Mouse (Mus musculus): ENCODE measurements around the gene Ccdc188. TPM values are rescaled to one million over a fixed set of nuclear protein-coding genes. Genes with fewer than 3 reads are reported as not detected.

Ccdc188 gene
- polyA plus RNA-seq, 1 experiment, result not detected

- TF ChIP-seq POLR2A (IDR thresholded peaks at IDR 0.05; ENCODE audit: extremely low read depth, insufficient read depth, low read length) (no peak), CTCF (IDR thresholded peaks at IDR 0.05; ENCODE audit: extremely low read depth, insufficient read depth, low read length) (no peak)
- H3K4me1 ChIP-seq (ENCODE audit: control insufficient read depth, insufficient read depth, low read length), result peaks cover 9% of the 10 kb centered on the region
- H3K4me3 ChIP-seq (ENCODE audit: insufficient read depth, low read length), result no peak overlapping the region
- no peak overlapping the region for H3K27ac ChIP-seq (ENCODE audit: insufficient read depth, low read length)
Measured at GRCm38 (mm10) chr16:18198365-18199098, 19.1 kb upstream of the Ccdc188 start.

GRCm38 (mm10) chr16:18200062-18200461 is 17.6 kb upstream of the Ccdc188 start:
- Histone ChIP-seq H3K27ac (ENCODE audit: insufficient read depth, low read length) (no peak overlapping the region), H3K4me1 (ENCODE audit: control insufficient read depth, insufficient read depth, low read length) (peaks cover 3% of the 10 kb centered on the region), H3K4me3 (ENCODE audit: insufficient read depth, low read length) (no peak overlapping the region)
- TF ChIP-seq POLR2A (IDR thresholded peaks at IDR 0.05; ENCODE audit: extremely low read depth, insufficient read depth, low read length), result no peak
- no peak for TF ChIP-seq CTCF (IDR thresholded peaks at IDR 0.05; ENCODE audit: extremely low read depth, insufficient read depth, low read length)

GRCm38 (mm10) chr16:18201620-18202019 is 16.1 kb upstream of the Ccdc188 start:
- H3K4me1 ChIP-seq (ENCODE audit: control insufficient read depth, insufficient read depth, low read length), result 0 out of 2 replicates have a peak, but pooled peaks cover 1% of the 10 kb centered on the region
- no peak for TF ChIP-seq POLR2A (IDR thresholded peaks at IDR 0.05; ENCODE audit: extremely low read depth, insufficient read depth, low read length)
- no peak overlapping the region for H3K27ac ChIP-seq (ENCODE audit: insufficient read depth, low read length)
- no peak overlapping the region for H3K4me3 ChIP-seq (ENCODE audit: insufficient read depth, low read length)

- TF ChIP-seq CTCF (IDR thresholded peaks at IDR 0.05; ENCODE audit: extremely low read depth, insufficient read depth, low read length), result no peak
- TF ChIP-seq POLR2A (IDR thresholded peaks at IDR 0.05; ENCODE audit: extremely low read depth, insufficient read depth, low read length), result no peak
- no peak overlapping the region for H3K4me3 ChIP-seq (ENCODE audit: insufficient read depth, low read length)
- H3K27ac ChIP-seq (ENCODE audit: insufficient read depth, low read length), result no peak overlapping the region
- 0 out of 2 replicates have a peak, but pooled peaks cover 1% of the 10 kb centered on the region for H3K4me1 ChIP-seq (ENCODE audit: control insufficient read depth, insufficient read depth, low read length)
Measured at GRCm38 (mm10) chr16:18202061-18202460, 15.6 kb upstream of the Ccdc188 start.

- no peak overlapping the region for H3K4me3 ChIP-seq (ENCODE audit: insufficient read depth, low read length)
- no peak overlapping the region for H3K27ac ChIP-seq (ENCODE audit: insufficient read depth, low read length)
- TF ChIP-seq POLR2A (IDR thresholded peaks at IDR 0.05; ENCODE audit: extremely low read depth, insufficient read depth, low read length) (no peak), CTCF (IDR thresholded peaks at IDR 0.05; ENCODE audit: extremely low read depth, insufficient read depth, low read length) (no peak)
- H3K4me1 ChIP-seq (ENCODE audit: control insufficient read depth, insufficient read depth, low read length), result no peaks in the 10 kb centered on the region
Measured at GRCm38 (mm10) chr16:18203430-18204091, 14.1 kb upstream of the Ccdc188 start.

- H3K27ac ChIP-seq (ENCODE audit: insufficient read depth, low read length), result no peak overlapping the region
Measured at GRCm38 (mm10) chr16:18210701-18211416, 6.8 kb upstream of the Ccdc188 start.

GRCm38 (mm10) chr16:18211417-18212171 is 6.1 kb upstream of the Ccdc188 start:
- Histone ChIP-seq H3K4me1 (ENCODE audit: control insufficient read depth, insufficient read depth, low read length) (peaks cover 5% of the 10 kb centered on the region), H3K27ac (ENCODE audit: insufficient read depth, low read length) (no peak overlapping the region)
- peak; percentile 98 for TF ChIP-seq CTCF (IDR thresholded peaks at IDR 0.05; ENCODE audit: extremely low read depth, insufficient read depth, low read length)
- TF ChIP-seq POLR2A (IDR thresholded peaks at IDR 0.05; ENCODE audit: extremely low read depth, insufficient read depth, low read length), result no peak

More at GRCm38 (mm10) chr16:18210701-18211416, 6.8 kb upstream of the Ccdc188 start:
- no peak for TF ChIP-seq POLR2A (IDR thresholded peaks at IDR 0.05; ENCODE audit: extremely low read depth, insufficient read depth, low read length)
- TF ChIP-seq CTCF (IDR thresholded peaks at IDR 0.05; ENCODE audit: extremely low read depth, insufficient read depth, low read length), result peak; percentile 93
- Histone ChIP-seq H3K4me3 (ENCODE audit: insufficient read depth, low read length) (no peak overlapping the region), H3K4me1 (ENCODE audit: control insufficient read depth, insufficient read depth, low read length) (peaks cover 5% of the 10 kb centered on the region)

GRCm38 (mm10) chr16:18213689-18214088 is 4.0 kb upstream of the Ccdc188 start:
- TF ChIP-seq CTCF (IDR thresholded peaks at IDR 0.05; ENCODE audit: extremely low read depth, insufficient read depth, low read length) (no peak), POLR2A (IDR thresholded peaks at IDR 0.05; ENCODE audit: extremely low read depth, insufficient read depth, low read length) (peak; percentile 46; the same call in 1 of the 2 replicates)
- Histone ChIP-seq H3K4me1 (ENCODE audit: control insufficient read depth, insufficient read depth, low read length) (peaks cover 5% of the 10 kb centered on the region), H3K4me3 (ENCODE audit: insufficient read depth, low read length) (peak overlapping the region; percentile 8; the same call in 1 of the 2 replicates), H3K27ac (ENCODE audit: insufficient read depth, low read length) (peak overlapping the region; percentile 34; the same call in 1 of the 2 replicates)

More at GRCm38 (mm10) chr16:18211417-18212171, 6.1 kb upstream of the Ccdc188 start:
- no peak overlapping the region for H3K4me3 ChIP-seq (ENCODE audit: insufficient read depth, low read length)

GRCm38 (mm10) chr16:18214858-18215257 is 2.8 kb upstream of the Ccdc188 start:
- no peak overlapping the region for H3K4me3 ChIP-seq (ENCODE audit: insufficient read depth, low read length)
- H3K27ac ChIP-seq (ENCODE audit: insufficient read depth, low read length), result no peak overlapping the region
- peaks cover 5% of the 10 kb centered on the region for H3K4me1 ChIP-seq (ENCODE audit: control insufficient read depth, insufficient read depth, low read length)

More at GRCm38 (mm10) chr16:18214858-18215257, 2.8 kb upstream of the Ccdc188 start:
- TF ChIP-seq CTCF (IDR thresholded peaks at IDR 0.05; ENCODE audit: extremely low read depth, insufficient read depth, low read length) (no peak), POLR2A (IDR thresholded peaks at IDR 0.05; ENCODE audit: extremely low read depth, insufficient read depth, low read length) (no peak)

Measured in cortical plate, adult 2 months (tissue).